ENCODE assay signal across 8 mouse cellular contexts in genomic region chr16:94618543-94618942, GRCm38 (mm10). TPM values are rescaled to one million over a fixed set of nuclear protein-coding genes. Genes with fewer than 3 reads are reported as not detected.
A peak's percentile ranks its signal among the peaks of the same experiment; 100 is the strongest.
DNase-seq lines count a peak whose midpoint lies in the region; ATAC-seq and TF ChIP-seq lines count a peak whose summit lies in the region.

No protein-coding gene starts in this region.

- 36% methylated on average over 10 of the region's 10 CpGs for WGBS in heart, adult 2 months
- 47% methylated on average over 10 of the region's 10 CpGs for WGBS in intestine, postnatal 0 days
- 40% methylated on average over 10 of the region's 10 CpGs for WGBS in liver, adult 2 months
- 54% methylated on average over 10 of the region's 10 CpGs for WGBS in midbrain, embryonic 16.5 days

- peaks cover 11% of the 10 kb centered on the region for H3K4me1 ChIP-seq in heart, adult 2 months (ENCODE audit: control insufficient read depth, insufficient read depth, low read length)
- H3K4me1 ChIP-seq in intestine, postnatal 0 days (replicated peaks; ENCODE audit: control insufficient read depth, insufficient read depth, low read length): no peaks in the 10 kb centered on the region
- H3K4me1 ChIP-seq in liver, adult 2 months (ENCODE audit: control insufficient read depth, insufficient read depth, low read length): 0 out of 2 replicates have a peak, but pooled peaks cover 5% of the 10 kb centered on the region
- H3K4me1 ChIP-seq in midbrain, embryonic 16.5 days (ENCODE audit: control insufficient read depth, insufficient read depth, low read length): 0 out of 2 replicates have a peak, but pooled peaks cover 8% of the 10 kb centered on the region
- H3K4me1 ChIP-seq in testis, adult 2 months (ENCODE audit: control insufficient read depth, insufficient read depth, low read length): no peaks in the 10 kb centered on the region; the same call in 1 of the 2 replicates

- peak; percentile 94 for TF ChIP-seq EP300 in heart, adult 2 months (IDR thresholded peaks at IDR 0.05; ENCODE audit: insufficient read depth, low read depth, low read length)

- H3K9ac ChIP-seq in heart, adult 2 months (ENCODE audit: low read depth, low read length): no peak overlapping the region
- no peak overlapping the region for H3K9ac ChIP-seq in intestine, postnatal 0 days (ENCODE audit: low read depth, low read length)
- H3K9ac ChIP-seq in liver, adult 2 months (ENCODE audit: low read depth, low read length): no peak overlapping the region
- H3K9ac ChIP-seq in midbrain, embryonic 16.5 days (ENCODE audit: low read depth, low read length): no peak overlapping the region

- peaks cover 3% of the 10 kb centered on the region for H3K36me3 ChIP-seq in heart, adult 2 months (ENCODE audit: control insufficient read depth, insufficient read depth, low read length)
- peaks cover 13% of the 10 kb centered on the region; the same call in 1 of the 2 replicates for H3K36me3 ChIP-seq in intestine, postnatal 0 days (ENCODE audit: control insufficient read depth, insufficient read depth)
- H3K36me3 ChIP-seq in liver, adult 2 months (ENCODE audit: control insufficient read depth, insufficient read depth, low read length): peaks cover 4% of the 10 kb centered on the region; the same call in 1 of the 2 replicates
- H3K36me3 ChIP-seq in midbrain, embryonic 16.5 days (ENCODE audit: control insufficient read depth, insufficient read depth, low read length): no peaks in the 10 kb centered on the region
- no peaks in the 10 kb centered on the region for H3K36me3 ChIP-seq in testis, adult 2 months (ENCODE audit: control insufficient read depth, insufficient read depth, low read length)

- no peaks in the 10 kb centered on the region for H3K27me3 ChIP-seq in heart, adult 2 months (ENCODE audit: control insufficient read depth, insufficient read depth, low read length)
- H3K27me3 ChIP-seq in intestine, postnatal 0 days (replicated peaks; ENCODE audit: control insufficient read depth, insufficient read depth, low read length): no peaks in the 10 kb centered on the region
- H3K27me3 ChIP-seq in liver, adult 2 months (ENCODE audit: control insufficient read depth, insufficient read depth, low read length): no peaks in the 10 kb centered on the region
- no peaks in the 10 kb centered on the region for H3K27me3 ChIP-seq in midbrain, embryonic 16.5 days (ENCODE audit: control insufficient read depth, insufficient read depth, low read depth, low read length)
- H3K27me3 ChIP-seq in testis, adult 2 months (ENCODE audit: control insufficient read depth, insufficient read depth, low read length): no peaks in the 10 kb centered on the region

- no peak overlapping the region for H3K4me3 ChIP-seq in heart, adult 2 months
- H3K4me3 ChIP-seq in intestine, postnatal 0 days (ENCODE audit: low read depth, low read length): no peak overlapping the region
- H3K4me3 ChIP-seq in liver, adult 2 months (ENCODE audit: insufficient read depth, low read depth, low read length): no peak overlapping the region
- H3K4me3 ChIP-seq in midbrain, embryonic 16.5 days (ENCODE audit: low read depth, low read length): no peak overlapping the region
- no peak overlapping the region for H3K4me3 ChIP-seq in testis, adult 2 months (ENCODE audit: control insufficient read depth, low read depth, low read length)

- intact Hi-C loops in heart, adult 2 months (cut with DNase I): loop anchor here (1.0 to 5.0 kb wide), 3 partner anchors 50 to 146 kb away; partner anchors contain the start of gene Vps26c

- H3K9me3 ChIP-seq in intestine, postnatal 0 days (ENCODE audit: control insufficient read depth): no peaks in the 10 kb centered on the region
- no peaks in the 10 kb centered on the region for H3K9me3 ChIP-seq in midbrain, embryonic 16.5 days (replicated peaks; ENCODE audit: control insufficient read depth, low read length, poor library complexity, severe bottlenecking)

- H3K4me2 ChIP-seq in intestine, postnatal 0 days (replicated peaks; ENCODE audit: low read depth): no peak overlapping the region
- H3K4me2 ChIP-seq in midbrain, embryonic 16.5 days (ENCODE audit: low read length): no peak overlapping the region

- no peak for TF ChIP-seq POLR2A in heart, adult 2 months (IDR thresholded peaks at IDR 0.05; ENCODE audit: insufficient read depth, low read depth, low read length)
- TF ChIP-seq POLR2A in liver, adult 2 months (IDR thresholded peaks at IDR 0.05; ENCODE audit: extremely low read depth, insufficient read depth, low read length): no peak
- no peak for TF ChIP-seq POLR2A in testis, adult 2 months (IDR thresholded peaks at IDR 0.05; ENCODE audit: control insufficient read depth, low read depth, low read length)

- DNase-seq in CD4-positive, CD25-positive, alpha-beta regulatory T cell, adult 2 months (ENCODE audit: low read depth, low spot score): peak; percentile 82
- DNase-seq in ZHBTc4 (ENCODE audit: low read depth, low spot score): peak; percentile 76
- DNase-seq in embryo, embryonic 10 days (ENCODE audit: low spot score): peak; percentile 86
- DNase-seq in heart, adult 2 months: peak; percentile 55 to 70
- DNase-seq in liver, adult 2 months (ENCODE audit: extremely low read depth, low read depth, low spot score): peak; percentile 68

- TF ChIP-seq CTCF in heart, adult 2 months (IDR thresholded peaks at IDR 0.05): no peak; the same call in none of the 2 replicates
- TF ChIP-seq CTCF in intestine, postnatal 0 days (IDR thresholded peaks at IDR 0.05; ENCODE audit: low read depth): peak; percentile 95
- peak; percentile 88 for TF ChIP-seq CTCF in liver, adult 2 months (IDR thresholded peaks at IDR 0.05; ENCODE audit: low read depth, low read length)
- TF ChIP-seq CTCF in testis, adult 2 months (IDR thresholded peaks at IDR 0.05; ENCODE audit: control insufficient read depth, insufficient read depth, insufficient replicate concordance, low read depth, low read length): peak; percentile 53; the same call in 1 of the 2 replicates

- ATAC-seq in intestine, postnatal 0 days: peak; percentile 78
- peak; percentile 21; the same call in 1 of the 2 replicates for ATAC-seq in midbrain, embryonic 16.5 days

- H3K27ac ChIP-seq in heart, adult 2 months: peak overlapping the region; percentile 59
- no peak overlapping the region for H3K27ac ChIP-seq in intestine, postnatal 0 days (ENCODE audit: low read depth, low read length)
- H3K27ac ChIP-seq in liver, adult 2 months (replicated peaks; ENCODE audit: insufficient read depth, low read depth, low read length): no peak overlapping the region
- no peak overlapping the region for H3K27ac ChIP-seq in midbrain, embryonic 16.5 days (ENCODE audit: low read length)
- no peak overlapping the region for H3K27ac ChIP-seq in testis, adult 2 months (ENCODE audit: control insufficient read depth, insufficient read depth, low read depth, low read length)

- H3K79me2 ChIP-seq in heart, adult 2 months (replicated peaks; ENCODE audit: control insufficient read depth, insufficient read depth, low read length): peaks cover 3% of the 10 kb centered on the region; the same call in 1 of the 2 replicates
- H3K79me2 ChIP-seq in liver, adult 2 months (ENCODE audit: control insufficient read depth, insufficient read depth, low read length): peaks cover 33% of the 10 kb centered on the region; the same call in 1 of the 2 replicates

RNA-seq across cellular contexts. Expression of gene Dyrk1a, which starts 48.7 kb away (rescaled TPM):
- 10 to 100 TPM; 74.0 to 80.5 TPM for total RNA-seq in heart, adult 2 months (2021)
- 28.2 and 44.8 TPM in 2 replicates for polyA plus RNA-seq in heart, adult 2 months (2012; rRNA removed)
- 8.0 and 8.3 TPM in 2 replicates for polyA plus RNA-seq in intestine, postnatal 0 days (2015; fragmentation: Nextera tagmentation; extraction: Ambion mirVana)
- total RNA-seq in liver, adult 2 months (2014; rRNA removed): 12.2 and 12.6 TPM in 2 replicates
- polyA plus RNA-seq in liver, adult 2 months (2012; rRNA removed): 10.9 and 13.6 TPM in 2 replicates
- polyA plus RNA-seq in midbrain, embryonic 16.5 days (2015; fragmentation: Nextera tagmentation; extraction: Ambion mirVana): 12.0 and 12.4 TPM in 2 replicates
- 14.0 and 15.0 TPM in 2 replicates for polyA plus RNA-seq in testis, adult 2 months (2012; rRNA removed)
